Mouse (Mus musculus) forelimb bud, embryonic 11.5 days (tissue): Measurements from ENCODE around the gene Gadl1.
A peak's percentile ranks its signal among the peaks of the same experiment; 100 is the strongest.

Source experiments
- DNase-seq: peaks from one replicate; pipeline ENCODE4 v3.0.0-alpha.2; 2012; ENCODE audit warnings: low read depth, low spot score

The Gadl1 gene

DNA sequence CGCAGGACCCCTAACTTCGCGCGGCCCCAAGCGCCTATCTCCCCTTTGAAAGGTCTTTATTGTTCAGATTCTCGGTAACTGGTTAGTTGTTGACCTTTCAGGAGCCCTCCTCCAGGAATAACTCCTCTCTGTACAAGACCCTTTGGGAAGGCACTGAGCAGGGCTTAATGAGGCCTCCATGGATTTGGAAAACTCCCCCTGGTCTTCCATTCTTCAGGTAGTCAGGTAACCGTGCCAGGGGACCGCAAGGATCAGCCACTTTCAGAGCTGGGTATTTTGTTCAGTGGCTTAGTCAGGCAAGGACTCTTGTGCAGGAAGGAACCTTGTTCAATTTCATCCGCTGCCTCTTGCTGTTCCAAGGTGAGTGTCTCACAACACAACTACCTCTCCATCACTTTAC, at the start of gene Gadl1:
TSS of gene Gadl1 (plus strand) at position 301 of the 400 bp plus-strand sequence.
- DNase-seq: no peak

DNA sequence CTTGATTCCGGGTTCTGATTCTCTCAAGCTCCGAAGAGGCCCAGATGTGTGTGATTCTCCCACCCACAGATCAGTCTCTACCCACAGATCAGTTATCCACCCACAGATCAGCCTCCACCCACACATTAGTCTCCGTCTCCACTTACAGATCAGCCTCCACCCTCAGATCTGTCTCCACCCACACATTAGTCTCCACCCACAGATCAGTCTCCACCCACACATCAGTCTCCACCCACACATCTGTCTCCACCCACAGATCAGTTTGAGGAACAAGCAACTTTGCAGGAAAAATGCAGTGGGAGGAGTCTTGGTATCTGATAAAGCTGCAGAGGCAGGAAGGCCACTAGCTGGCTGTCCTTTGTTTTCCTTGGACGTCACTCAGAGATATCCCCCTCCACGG, 46.5 kb upstream of the Gadl1 start:
- DNase-seq: no peak

DNA sequence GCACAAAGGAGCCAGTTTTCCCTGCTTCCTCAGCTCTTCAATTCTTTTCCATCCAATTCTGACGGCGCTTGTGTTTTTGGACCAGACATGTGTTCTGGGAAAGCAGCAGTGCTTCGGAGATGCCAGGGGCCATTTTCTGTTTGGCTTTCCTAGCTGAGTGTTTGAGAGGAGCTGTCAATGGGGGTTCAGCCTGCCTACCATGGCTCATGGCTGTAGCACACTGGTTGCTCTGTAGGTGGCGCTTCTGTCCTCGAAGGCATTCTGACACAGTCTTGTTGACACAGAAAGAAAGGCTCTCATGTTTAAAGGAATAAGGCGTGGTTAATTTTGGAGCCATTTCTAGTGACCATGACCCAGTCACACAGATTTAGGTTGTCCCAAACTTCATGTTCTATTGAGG, 45.9 kb upstream of the Gadl1 start:
- DNase-seq: no peak

DNA sequence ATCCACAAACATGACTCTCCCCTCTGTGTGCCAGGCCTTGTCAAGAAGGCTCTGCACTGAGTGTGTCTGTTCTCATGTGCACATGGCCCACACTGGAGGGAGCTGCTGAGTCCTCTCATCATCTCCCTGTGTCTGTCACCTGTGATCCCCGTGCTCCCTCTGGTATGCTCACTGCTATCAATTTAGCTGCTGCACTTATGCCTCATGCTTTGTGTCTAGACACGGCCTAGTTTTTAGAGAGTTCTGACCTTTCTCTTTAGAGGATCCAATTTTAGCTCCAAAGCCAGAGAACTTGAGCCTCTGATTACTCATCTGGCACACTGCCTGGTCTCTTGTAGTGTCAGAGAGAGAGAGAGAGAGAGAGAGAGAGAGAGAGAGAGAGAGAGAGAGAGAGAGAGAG, 42.0 kb upstream of the Gadl1 start:
- no peak for DNase-seq

DNA sequence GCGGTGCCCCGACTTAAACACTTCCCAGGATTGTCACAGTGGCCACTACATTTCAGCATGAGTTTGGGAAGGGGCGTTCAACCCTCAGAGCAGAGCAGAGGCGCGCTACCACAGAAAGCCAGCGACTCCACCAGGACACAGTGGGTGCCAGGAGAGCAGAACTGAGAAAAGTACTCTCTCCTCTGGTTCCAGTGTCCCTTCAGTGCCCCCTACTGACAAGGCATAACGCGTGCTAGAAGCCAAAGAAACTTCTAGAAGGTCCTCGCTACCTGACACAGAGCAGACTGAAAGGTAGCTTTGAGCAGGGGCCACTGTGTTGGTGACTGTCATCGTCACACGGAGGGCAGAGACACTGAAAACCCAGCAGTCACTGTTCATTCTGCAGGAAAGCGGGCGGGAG, 39.1 kb upstream of the Gadl1 start:
- no peak for DNase-seq

DNA sequence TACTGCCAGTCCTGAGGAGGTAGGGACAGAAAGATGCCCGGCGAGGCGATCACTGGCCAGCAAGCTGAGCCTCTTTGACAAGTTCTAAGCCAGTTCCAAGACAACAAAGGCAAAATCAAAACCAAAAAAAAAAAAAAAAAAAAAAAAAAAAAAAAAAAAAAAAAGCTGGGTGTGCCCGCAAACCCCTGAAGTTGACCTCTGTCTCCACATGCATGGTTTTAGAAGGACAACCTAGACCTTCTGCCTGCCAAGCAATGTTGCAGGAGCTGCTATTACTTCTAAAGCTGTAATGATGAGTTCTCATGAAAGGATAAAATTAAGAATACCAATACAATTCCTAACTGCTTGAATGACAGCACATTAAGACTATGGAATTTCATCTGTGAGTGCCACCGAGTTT, 38.6 kb upstream of the Gadl1 start:
- no peak for DNase-seq

DNA sequence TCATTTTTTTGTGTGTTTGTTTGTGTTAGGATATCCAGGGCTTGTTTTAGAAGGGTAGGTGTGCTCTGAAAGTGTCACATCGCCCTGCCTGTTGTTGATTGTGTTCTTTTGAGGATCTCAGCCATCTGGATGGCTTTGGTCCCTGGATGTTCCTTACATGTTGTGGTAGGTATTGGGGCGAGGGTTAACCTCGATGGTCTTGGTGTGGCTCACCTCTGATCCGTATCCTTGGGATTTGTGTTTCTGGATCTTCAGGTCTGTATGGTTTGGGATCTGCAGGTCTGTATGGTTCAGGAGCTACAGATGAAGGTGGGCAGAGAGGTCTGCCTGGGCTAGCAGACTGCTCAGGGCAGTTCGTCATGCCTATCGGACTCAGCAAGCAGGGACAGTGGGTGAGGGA, 28.8 kb upstream of the Gadl1 start:
- no peak for DNase-seq

DNA sequence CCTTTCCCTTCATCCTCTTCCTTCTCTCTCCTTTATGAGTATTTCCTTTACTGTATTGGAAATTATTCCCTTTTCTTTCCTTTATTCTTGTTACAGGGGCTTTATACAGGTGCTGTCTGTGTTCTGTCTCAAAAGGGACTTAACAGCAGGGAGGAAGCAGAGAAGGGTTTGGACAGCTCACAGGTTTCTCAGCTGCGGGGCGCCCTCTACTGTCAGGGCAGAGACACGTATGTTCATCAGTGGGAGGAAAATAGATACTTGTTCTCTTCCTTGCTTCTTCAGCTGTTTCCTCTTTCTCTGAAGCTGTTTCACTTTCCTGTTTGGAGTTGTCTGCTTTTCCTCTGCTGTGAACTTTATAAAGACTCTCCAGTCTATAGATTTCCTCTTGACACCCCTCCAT, 28.1 kb upstream of the Gadl1 start:
- DNase-seq: no peak

DNA sequence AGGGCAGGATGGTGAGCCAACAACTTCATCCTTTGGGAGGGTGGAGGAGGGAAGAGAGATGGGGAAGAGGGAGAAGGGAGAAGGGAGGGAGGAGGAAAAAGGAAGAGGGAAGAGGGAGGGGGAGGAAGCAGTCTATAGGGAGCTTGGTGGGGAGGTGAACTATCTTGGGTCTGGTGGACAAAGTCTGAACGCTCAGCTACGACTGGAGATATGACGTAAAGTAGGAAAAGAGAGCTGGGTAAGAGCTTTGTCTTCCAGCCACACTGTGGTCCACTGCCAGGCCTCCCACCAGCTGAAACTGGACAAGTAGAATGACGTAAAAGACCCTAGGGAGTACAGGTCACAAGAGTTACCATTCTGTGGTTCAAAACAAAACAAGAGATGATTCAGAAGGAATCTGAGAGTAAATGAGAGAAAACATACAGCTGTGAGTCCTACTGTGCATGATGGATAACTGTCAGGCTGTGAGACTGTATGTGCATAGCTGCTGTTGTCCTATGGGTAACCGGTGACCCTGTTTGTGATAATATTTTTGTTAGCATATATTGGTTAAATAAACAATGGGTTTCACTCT, 26.5 kb upstream of the Gadl1 start:
- DNase-seq: no peak

DNA sequence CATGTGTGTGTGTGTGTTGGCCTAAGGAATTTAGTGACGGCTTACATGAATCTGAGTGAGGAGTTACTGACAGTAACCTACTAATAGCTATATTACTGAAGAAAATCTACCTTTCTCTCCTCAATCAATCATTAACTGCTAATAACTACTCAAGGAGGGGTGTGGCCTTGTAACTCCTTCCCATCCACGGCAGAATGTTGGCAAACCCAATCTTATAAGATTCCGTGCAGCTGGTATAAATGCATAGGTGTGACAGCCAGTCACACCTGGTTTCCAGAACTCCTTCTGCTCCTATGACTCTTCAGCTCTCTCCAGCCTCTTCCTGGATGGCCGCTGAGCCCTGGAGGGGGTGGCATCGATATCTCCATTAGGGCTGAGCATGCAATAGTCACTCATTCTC, 25.8 kb upstream of the Gadl1 start:
- no peak for DNase-seq

DNA sequence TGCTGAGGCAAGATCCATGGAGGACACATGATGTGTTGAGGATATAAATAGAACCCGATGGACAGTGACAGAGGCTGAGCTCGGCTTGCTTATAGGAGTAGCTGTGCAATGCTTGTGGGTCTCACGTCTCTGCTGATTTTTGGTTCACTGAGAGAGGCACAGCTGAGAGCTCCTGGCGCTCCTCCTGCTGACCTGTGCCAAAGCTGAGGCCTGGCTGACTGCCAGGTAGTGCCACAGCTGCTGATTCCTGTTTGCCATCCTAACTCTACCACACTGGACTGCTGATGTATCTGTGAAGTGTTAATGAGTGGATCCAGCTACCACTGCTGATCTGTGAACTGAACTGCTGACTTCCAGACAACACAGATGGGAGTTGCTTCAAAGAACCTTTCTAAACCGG, 21.7 kb upstream of the Gadl1 start:
- no peak for DNase-seq

DNA sequence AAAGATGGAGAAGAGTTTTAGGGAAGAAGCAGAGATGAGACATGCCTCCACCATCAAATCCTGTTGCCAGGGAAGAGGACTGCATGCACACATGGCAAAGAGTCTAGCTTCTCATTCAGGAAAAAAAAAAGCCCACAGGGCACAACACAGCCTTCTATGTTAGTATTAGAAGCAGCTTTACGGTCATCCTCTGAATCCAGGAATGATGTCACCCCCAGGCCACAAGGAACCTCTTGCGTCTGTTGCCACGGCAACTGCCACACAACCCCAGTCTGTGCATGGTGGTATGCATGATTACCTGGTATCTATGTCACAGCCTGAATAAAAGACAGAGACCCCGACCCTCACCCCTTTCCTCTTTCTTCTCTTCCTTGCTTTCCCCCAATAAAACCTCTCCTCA, 16.1 kb upstream of the Gadl1 start:
- no peak for DNase-seq

DNA sequence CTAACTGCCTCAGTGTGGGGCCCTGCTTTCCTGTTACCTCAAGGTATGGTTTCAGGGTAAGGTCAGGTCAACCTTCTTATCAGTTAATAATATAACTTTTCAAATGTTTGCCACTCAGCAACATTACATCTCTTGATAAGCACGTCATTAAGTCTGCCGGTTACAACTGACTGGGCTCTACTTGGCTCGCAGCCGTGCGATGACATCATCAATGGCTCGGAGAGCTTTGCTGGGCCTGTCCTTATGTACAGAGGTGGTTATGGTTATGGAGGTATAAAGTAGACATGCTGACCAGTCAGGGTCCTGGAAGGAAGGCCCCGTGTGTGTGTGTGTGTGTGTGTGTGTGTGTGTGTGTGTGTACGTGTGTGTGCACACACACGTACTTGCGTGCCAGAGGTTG, 15.3 kb upstream of the Gadl1 start:
- no peak for DNase-seq

DNA sequence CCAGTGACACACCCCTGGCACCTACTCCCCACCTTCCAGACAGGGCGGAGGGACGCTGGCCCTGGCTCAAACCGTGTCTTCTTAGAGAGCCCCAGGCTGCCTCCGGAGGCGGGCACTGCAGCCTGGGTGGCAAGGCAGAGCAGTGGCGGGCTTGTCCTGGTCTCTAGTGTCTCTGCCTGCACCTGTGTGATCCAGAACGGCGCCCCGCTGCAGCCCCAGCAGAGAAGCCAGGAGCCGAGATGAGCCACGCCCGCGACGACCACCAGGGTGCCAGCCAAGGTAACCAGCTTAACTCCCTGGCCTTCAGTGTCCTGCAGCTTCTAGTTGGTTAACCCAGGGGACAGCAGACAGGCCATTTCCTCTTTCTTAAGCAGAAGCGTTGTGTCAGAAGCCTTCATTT, 930 bp upstream of the Gadl1 start:
- DNase-seq: no peak

DNA sequence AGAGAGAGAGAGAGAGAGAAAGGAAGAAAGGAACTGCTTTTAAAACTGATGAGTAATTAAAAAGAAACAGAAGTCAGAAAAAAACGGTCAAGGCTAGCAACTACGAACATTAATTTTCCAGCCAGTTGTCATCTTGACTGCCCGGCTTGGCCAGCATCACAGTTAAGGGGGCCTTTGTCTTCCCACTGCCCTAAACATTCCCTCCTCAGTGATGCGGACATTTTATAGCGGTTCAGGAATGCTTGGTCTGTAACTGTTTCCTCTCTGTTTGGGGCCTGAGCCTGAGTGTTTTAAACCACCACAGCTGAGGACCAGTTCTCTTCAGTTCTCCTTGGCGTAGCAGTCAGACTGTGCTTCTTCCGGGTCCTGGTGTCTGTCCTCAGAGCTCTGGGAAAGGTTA, 4.8 kb downstream of the Gadl1 start:
- DNase-seq: peak; percentile 36

DNA sequence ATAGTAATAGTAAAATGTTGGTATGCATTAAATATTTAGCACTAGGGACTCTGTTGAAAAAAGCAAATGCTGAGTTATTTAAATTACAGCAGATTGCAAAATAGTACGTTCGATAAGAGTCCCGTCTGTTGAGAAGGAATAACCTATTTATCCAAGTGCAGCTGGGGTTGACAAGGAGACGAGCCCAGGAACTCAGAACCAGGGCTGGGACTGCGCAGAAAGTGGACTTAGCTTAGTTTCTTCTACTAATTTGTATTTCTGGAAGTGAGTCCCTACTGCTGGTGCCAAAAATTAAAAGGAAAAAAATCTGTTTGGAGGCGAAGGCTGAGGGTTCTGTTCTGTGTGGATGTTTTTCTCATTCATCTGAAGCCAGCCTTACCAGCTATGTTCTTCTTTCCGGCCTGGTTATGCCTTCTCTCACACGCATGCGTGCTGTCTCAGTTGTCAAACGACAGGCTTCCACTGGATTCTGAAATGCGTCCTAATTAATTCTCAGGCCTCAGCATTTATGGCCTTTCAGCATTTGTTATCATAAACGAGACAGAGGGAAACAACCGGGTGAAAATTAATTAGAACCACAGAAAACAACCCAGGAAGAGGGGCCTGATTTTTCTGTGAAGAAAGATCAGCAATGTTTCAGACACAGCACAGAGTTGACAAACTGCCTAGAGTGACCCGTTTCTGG, 6.5 kb downstream of the Gadl1 start:
- no peak for DNase-seq

DNA sequence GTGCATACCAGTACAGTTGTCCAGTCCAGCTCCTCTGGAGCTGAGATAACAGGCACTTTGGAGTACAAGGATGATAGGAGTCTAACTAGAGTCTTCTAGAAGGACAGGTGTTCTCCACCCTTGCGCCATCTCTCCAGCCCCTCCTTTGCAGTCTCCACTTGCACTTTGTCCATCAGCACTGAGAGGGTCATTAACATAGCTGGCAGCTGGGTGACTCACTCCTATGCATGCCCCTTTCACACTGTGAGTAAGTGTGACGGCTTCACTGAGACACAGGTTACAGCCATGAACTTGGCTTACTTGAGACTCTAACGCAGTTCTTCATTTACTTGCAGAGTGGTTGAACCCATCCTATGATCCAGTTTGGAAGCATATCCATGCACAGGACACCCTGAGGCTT, 10.5 kb downstream of the Gadl1 start:
- DNase-seq: no peak

DNA sequence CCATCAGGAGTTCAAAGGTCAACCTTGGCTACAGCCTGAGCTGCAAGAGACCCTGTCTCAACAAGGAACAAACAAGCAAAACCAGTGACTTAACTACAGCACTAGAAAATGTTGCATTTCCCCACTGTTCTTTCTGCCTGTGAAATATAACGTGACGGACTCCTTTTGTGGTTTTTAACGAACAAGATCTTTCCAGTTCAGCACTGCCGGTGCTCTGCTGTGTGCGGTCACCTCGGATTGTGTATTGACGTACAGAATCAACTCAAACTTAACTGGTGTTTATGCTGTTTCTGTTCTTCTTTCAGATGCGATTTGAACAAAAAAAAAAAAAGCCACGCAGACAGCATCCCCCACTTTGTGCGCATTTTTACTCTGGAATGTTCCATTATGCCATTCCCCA, 13.4 kb downstream of the Gadl1 start:
- no peak for DNase-seq

DNA sequence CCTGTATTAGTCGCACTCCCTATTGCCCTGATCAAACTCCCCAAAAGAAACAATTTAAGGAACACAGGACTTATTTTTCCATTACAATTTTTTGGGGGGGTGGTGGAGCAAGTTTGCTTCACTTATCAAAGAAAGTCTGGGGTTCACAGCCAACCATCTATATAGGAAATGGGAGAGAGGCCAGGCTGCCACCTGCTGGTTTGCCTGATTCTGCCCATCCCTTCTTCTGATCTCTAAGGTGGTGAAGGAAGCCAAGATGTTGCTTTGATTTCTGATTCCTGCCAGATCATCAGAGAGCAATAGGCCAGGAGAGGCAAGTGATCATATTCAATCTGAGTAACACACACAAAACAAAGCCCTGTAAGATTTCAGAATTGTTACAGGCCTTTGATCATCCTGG, 14.8 kb downstream of the Gadl1 start:
- no peak for DNase-seq

DNA sequence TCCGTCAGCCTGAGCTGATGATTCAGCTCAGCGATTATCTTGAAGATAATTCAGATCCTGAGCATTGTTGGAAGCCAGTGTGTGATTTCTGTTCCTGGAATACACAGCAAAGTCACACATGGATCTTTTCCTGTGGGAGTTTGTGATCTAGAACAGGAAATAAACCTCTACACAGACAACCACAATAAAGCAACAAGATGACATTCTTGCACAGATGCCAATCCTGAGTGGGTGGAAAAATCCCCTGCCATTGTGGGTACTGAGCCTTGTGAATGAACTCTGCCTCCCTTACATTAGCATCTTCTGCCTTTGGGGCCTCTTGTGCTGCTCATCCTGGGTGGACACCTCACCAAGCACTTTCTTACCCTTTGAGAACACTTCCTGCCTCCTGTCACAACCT, 22.5 kb downstream of the Gadl1 start:
- no peak for DNase-seq

DNA sequence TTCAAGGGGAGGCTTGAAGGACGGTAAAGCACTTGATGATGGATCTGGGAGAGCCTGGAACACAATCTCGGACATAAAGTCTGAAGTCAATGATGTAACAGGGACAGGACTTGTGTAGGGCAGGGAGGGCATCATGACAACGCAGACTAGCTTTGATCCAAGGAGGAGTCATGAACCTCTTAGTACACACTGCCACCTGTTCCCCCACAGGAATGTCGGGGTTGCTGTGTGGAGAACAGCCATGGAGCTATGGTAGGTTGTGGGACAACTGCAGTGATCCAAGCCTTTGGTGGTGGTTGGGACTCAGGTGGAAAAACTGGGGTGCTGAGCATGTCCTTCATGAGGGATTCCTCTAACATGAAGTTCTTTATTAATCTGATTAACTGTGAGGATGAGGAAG, 23.5 kb downstream of the Gadl1 start:
- no peak for DNase-seq

DNA sequence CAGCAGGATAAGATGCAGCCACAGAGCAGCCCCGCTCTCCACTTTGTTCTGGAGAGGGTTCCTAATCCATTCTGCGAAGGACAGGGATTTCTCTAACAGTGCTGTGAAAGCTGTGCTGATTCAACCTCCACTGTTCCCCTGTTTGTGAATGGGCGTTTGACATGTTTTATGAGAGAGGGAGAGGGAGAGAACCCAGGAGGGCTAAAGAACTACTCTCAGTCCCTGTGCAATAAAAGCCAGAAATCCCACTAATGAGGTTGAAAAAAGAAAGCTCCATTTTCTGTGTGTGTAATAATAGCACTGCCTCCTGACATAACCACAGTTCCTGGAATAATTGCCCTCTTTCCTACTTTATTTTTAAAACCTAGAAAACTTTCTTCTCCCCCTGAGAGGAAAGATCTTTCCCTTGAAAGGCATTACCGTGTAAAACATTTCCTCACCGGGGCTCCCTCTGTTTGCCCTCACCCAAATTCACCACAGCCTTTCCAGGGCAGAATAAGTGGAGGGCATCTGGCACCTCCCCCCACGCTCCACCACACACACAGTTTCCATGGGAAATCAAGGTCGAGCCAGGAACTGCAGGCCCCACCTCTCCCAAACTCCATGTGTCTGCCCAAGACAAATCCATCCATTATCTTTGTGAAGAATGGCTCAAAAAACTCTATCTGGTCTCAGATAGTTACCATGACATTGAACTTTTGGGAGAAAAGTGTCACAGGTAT, 24.1 kb downstream of the Gadl1 start:
- peak; percentile 41 for DNase-seq

DNA sequence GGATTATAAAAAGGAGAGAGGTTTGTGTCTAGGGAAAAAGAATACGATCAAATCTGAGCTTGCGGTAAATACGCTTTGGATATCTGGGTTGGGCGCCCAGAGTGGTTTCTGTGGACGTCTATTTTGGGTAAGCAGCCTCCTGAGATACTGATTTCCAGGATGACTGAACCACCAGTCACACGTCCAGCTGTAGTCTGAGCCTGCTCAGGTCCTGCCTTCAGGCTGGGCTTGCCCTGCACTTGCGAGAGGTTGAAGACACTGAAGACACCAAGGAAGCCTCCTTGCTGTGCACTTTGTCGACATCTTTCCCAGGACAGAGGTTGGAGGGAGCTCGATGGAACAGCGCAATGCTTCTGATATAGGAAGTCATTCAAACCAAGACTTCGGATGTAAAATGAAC, 25.0 kb downstream of the Gadl1 start:
- DNase-seq: no peak
